Mouse (Mus musculus): ENCODE data around the gene Lamb3. TPM values are rescaled to one million over a fixed set of nuclear protein-coding genes. Genes with fewer than 3 reads are reported as not detected.

The Lamb3 gene
- polyA plus RNA-seq, 1 experiment from 2014 or later, result 2.5 TPM

DNA sequence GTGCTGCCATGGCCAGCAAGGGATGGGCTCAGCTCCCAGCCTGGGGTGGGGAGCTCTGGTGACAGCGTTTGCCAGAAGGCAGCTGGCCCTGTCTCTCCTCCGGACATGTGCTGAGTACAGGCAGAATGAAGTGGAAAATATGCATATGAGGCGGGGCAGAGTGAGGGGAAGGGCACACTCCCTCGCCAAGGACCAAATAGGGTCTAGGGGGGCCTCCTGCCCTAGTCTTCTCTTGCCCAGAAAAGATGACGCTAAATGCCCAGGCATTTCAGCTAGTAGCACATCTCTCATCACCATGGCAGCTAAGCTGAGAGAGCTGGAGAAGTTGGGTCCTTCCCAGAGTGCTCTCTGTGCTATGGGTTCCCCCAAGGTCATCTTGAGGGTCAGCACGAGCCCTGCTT lies 109.7 kb downstream of the Lamb3 start:
- no peaks in the 10 kb centered on the region for H3K27me3 ChIP-seq (replicated peaks; ENCODE audit: control insufficient read depth, insufficient read depth, low read length)
- TF ChIP-seq CTCF (IDR thresholded peaks at IDR 0.05; ENCODE audit: low read depth), result no peak
- no peaks in the 10 kb centered on the region for H3K9me3 ChIP-seq (ENCODE audit: control insufficient read depth)
- H3K4me3 ChIP-seq (ENCODE audit: low read depth, low read length), result no peak overlapping the region
- no peak overlapping the region; the same call in 1 of the 2 replicates for H3K27ac ChIP-seq (ENCODE audit: low read depth, low read length)
- no peak overlapping the region for H3K4me2 ChIP-seq (replicated peaks; ENCODE audit: low read depth)
- 42% methylated on average over 6 of the region's 6 CpGs for WGBS
- 0 out of 2 replicates have a peak overlapping the region, but pooled peaks have one; percentile 7 for H3K9ac ChIP-seq (ENCODE audit: low read depth, low read length)
- no peaks in the 10 kb centered on the region; the same call in 1 of the 2 replicates for H3K4me1 ChIP-seq (replicated peaks; ENCODE audit: control insufficient read depth, insufficient read depth, low read length)
- H3K36me3 ChIP-seq (ENCODE audit: control insufficient read depth, insufficient read depth), result no peaks in the 10 kb centered on the region
- no peak; the same call in 1 of the 2 replicates for ATAC-seq

DNA sequence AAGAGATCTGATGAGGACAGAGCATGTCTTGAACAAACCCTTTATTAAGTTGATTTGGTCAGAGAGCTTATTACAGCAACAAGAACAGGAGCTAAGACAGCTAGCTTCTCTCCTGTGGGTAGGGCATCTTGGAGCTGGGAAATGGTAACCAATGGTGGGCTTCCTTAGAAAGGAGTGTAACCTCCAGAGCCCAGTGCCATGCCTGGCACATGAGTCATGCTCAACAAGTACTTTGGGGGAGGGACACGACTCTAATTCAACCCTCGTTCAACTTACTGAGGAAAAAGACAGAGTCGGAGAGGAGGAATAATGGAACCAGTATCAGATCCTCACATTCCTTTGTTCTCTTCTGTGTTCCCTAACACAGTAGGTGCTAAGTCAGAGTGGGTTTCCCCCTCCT lies 112.2 kb downstream of the Lamb3 start:
- H3K9me3 ChIP-seq (ENCODE audit: control insufficient read depth), result no peaks in the 10 kb centered on the region
- ATAC-seq, result no peak

GRCm38 (mm10) chr1:193320398-193320797 lies 112.9 kb downstream of the Lamb3 start:
- ATAC-seq, result no peak
- Histone ChIP-seq H3K9me3 (ENCODE audit: control insufficient read depth) (no peaks in the 10 kb centered on the region), H3K9ac (ENCODE audit: low read depth, low read length) (no peak overlapping the region), H3K27ac (ENCODE audit: low read depth, low read length) (no peak overlapping the region), H3K36me3 (ENCODE audit: control insufficient read depth, insufficient read depth) (no peaks in the 10 kb centered on the region), H3K4me1 (replicated peaks; ENCODE audit: control insufficient read depth, insufficient read depth, low read length) (no peaks in the 10 kb centered on the region; the same call in 1 of the 2 replicates), H3K4me2 (replicated peaks; ENCODE audit: low read depth) (no peak overlapping the region), H3K27me3 (replicated peaks; ENCODE audit: control insufficient read depth, insufficient read depth, low read length) (no peaks in the 10 kb centered on the region), H3K4me3 (ENCODE audit: low read depth, low read length) (no peak overlapping the region)
- WGBS, result 93% methylated on average over 8 of the region's 8 CpGs
- no peak for TF ChIP-seq CTCF (IDR thresholded peaks at IDR 0.05; ENCODE audit: low read depth)

More for the DNA sequence above, 112.2 kb downstream of the Lamb3 start:
- WGBS, result 65% methylated on average over 3 of the region's 3 CpGs
- Histone ChIP-seq H3K36me3 (ENCODE audit: control insufficient read depth, insufficient read depth) (no peaks in the 10 kb centered on the region), H3K4me3 (ENCODE audit: low read depth, low read length) (no peak overlapping the region), H3K27me3 (replicated peaks; ENCODE audit: control insufficient read depth, insufficient read depth, low read length) (no peaks in the 10 kb centered on the region), H3K4me2 (replicated peaks; ENCODE audit: low read depth) (no peak overlapping the region), H3K27ac (ENCODE audit: low read depth, low read length) (no peak overlapping the region), H3K9ac (ENCODE audit: low read depth, low read length) (no peak overlapping the region), H3K4me1 (replicated peaks; ENCODE audit: control insufficient read depth, insufficient read depth, low read length) (no peaks in the 10 kb centered on the region; the same call in 1 of the 2 replicates)
- TF ChIP-seq CTCF (IDR thresholded peaks at IDR 0.05; ENCODE audit: low read depth), result no peak

- no peaks in the 10 kb centered on the region; the same call in 1 of the 2 replicates for H3K4me1 ChIP-seq (replicated peaks; ENCODE audit: control insufficient read depth, insufficient read depth, low read length)
- 94% methylated on average over 6 of the region's 6 CpGs for WGBS
- H3K27me3 ChIP-seq (replicated peaks; ENCODE audit: control insufficient read depth, insufficient read depth, low read length), result no peaks in the 10 kb centered on the region
- no peak overlapping the region for H3K4me3 ChIP-seq (ENCODE audit: low read depth, low read length)
- no peak overlapping the region for H3K4me2 ChIP-seq (replicated peaks; ENCODE audit: low read depth)
- no peak overlapping the region for H3K27ac ChIP-seq (ENCODE audit: low read depth, low read length)
- ATAC-seq, result no peak
- no peaks in the 10 kb centered on the region for H3K36me3 ChIP-seq (ENCODE audit: control insufficient read depth, insufficient read depth)
- no peaks in the 10 kb centered on the region for H3K9me3 ChIP-seq (ENCODE audit: control insufficient read depth)
- no peak overlapping the region for H3K9ac ChIP-seq (ENCODE audit: low read depth, low read length)
- TF ChIP-seq CTCF (IDR thresholded peaks at IDR 0.05; ENCODE audit: low read depth), result no peak
Measured at GRCm38 (mm10) chr1:193323686-193324085, 116.2 kb downstream of the Lamb3 start.

GRCm38 (mm10) chr1:193324224-193324623 lies 116.7 kb downstream of the Lamb3 start:
- no peak overlapping the region for H3K4me2 ChIP-seq (replicated peaks; ENCODE audit: low read depth)
- no peaks in the 10 kb centered on the region; the same call in 1 of the 2 replicates for H3K4me1 ChIP-seq (replicated peaks; ENCODE audit: control insufficient read depth, insufficient read depth, low read length)
- 36% methylated on average over 2 of the region's 2 CpGs for WGBS
- H3K27me3 ChIP-seq (replicated peaks; ENCODE audit: control insufficient read depth, insufficient read depth, low read length), result no peaks in the 10 kb centered on the region
- H3K4me3 ChIP-seq (ENCODE audit: low read depth, low read length), result no peak overlapping the region
- H3K27ac ChIP-seq (ENCODE audit: low read depth, low read length), result no peak overlapping the region
- H3K36me3 ChIP-seq (ENCODE audit: control insufficient read depth, insufficient read depth), result no peaks in the 10 kb centered on the region
- H3K9me3 ChIP-seq (ENCODE audit: control insufficient read depth), result no peaks in the 10 kb centered on the region
- peak; percentile 81 for TF ChIP-seq CTCF (IDR thresholded peaks at IDR 0.05; ENCODE audit: low read depth)
- no peak overlapping the region for H3K9ac ChIP-seq (ENCODE audit: low read depth, low read length)
- no peak for ATAC-seq

DNA sequence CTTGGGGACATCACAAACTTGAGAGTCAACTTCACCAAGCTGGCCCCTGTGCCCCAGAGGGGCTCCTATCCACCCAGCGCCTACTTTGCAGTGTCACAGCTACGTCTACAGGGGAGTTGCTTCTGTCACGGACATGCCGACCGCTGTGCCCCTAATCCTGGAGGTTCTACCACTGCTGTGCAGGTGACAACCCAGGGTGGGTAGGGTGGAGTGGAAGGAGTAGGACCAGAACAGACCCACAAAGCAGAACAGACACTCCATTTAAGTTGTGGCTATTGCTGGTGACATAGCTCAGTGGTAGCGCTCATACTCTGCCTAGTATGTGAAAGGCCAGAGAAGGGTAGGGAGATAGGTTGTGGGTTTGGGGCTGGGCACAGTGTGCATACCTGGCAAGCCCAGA lies 118.4 kb downstream of the Lamb3 start:
- Histone ChIP-seq H3K9me3 (ENCODE audit: control insufficient read depth) (no peaks in the 10 kb centered on the region), H3K4me2 (replicated peaks; ENCODE audit: low read depth) (no peak overlapping the region), H3K27ac (ENCODE audit: low read depth, low read length) (no peak overlapping the region), H3K9ac (ENCODE audit: low read depth, low read length) (no peak overlapping the region), H3K4me3 (ENCODE audit: low read depth, low read length) (no peak overlapping the region), H3K4me1 (replicated peaks; ENCODE audit: control insufficient read depth, insufficient read depth, low read length) (no peaks in the 10 kb centered on the region; the same call in 1 of the 2 replicates), H3K36me3 (ENCODE audit: control insufficient read depth, insufficient read depth) (no peaks in the 10 kb centered on the region), H3K27me3 (replicated peaks; ENCODE audit: control insufficient read depth, insufficient read depth, low read length) (no peaks in the 10 kb centered on the region)
- no peak for ATAC-seq
- TF ChIP-seq CTCF (IDR thresholded peaks at IDR 0.05; ENCODE audit: low read depth), result no peak
- WGBS, result 94% methylated on average over 6 of the region's 6 CpGs

Data from intestine, postnatal 0 days (tissue).